Mouse (Mus musculus) R1 (cell line): ENCODE data around the gene Rsph1.
A peak's percentile ranks its signal among the peaks of the same experiment; 100 is the strongest.

Source experiments
- DNase-seq: peaks from one replicate; pipeline ENCODE4 v3.0.0-alpha.2; 2018; ENCODE audit warnings: low read depth, low spot score

The Rsph1 gene

DNA sequence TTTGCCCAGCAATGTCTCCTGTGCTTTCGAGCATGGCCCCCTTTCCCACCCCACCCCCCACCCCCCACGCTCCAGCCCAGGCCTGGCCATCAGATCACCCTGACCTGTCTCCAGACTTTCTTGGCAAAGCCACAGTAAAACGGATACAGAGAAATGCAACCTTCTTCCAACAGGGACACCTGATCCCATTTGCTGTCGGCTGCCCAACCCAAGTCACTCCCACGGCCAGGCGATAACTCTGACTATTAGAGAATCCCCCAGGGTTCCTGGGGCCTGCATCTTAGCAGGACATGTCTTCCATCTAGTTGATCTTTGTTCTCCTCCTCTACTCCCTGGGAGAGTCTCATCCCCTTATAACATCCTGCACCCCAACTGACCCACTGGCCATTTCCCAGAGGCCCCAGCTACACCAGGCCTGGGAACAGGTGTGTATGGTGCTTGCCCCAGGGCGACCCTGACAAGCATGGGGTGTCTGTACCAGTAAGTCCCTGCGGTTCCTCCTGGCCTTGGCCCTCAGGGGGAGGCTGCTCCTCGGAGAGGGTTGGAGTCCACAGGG is 18.8 kb downstream of the Rsph1 start:
- DNase-seq: no peak

DNA sequence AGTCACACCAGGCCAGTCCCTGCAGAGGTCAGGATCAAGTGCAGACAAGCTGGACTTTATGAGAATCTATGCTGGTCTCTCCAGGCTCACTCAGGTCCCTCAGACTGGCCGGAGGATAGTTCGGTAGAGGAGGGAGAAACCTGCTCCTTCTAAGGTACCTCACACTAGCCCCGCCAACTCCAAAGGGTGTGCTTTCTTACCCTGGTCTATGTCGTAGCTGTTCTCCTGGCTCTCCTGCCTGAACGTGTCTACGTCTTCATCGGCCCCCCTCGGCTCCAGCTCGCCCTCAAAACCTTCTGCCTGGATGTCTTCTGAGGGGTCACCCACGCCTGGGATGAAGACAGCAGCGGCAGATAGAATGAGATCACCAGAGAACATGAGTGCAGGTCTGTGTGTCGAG is 19.3 kb downstream of the Rsph1 start:
- DNase-seq: no peak

DNA sequence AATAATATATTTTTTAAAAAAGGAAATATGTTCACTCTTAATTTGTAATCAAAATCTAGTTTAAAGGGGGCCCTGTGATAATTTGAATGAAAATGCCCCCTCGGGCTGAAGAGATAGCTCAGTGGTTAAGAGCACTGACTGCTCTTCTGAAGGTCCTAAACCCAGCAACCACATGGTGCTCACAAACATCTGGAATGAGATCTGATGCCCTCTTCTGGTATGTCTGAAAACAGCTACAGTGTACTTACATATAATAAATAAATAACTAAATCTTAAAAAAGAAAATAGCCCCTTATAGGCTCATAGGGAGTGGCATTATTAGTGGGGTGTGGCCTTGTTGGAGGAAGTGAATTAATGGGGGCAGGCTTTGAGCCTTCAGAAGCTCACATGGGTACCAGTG is 20.0 kb downstream of the Rsph1 start:
- DNase-seq: no peak

DNA sequence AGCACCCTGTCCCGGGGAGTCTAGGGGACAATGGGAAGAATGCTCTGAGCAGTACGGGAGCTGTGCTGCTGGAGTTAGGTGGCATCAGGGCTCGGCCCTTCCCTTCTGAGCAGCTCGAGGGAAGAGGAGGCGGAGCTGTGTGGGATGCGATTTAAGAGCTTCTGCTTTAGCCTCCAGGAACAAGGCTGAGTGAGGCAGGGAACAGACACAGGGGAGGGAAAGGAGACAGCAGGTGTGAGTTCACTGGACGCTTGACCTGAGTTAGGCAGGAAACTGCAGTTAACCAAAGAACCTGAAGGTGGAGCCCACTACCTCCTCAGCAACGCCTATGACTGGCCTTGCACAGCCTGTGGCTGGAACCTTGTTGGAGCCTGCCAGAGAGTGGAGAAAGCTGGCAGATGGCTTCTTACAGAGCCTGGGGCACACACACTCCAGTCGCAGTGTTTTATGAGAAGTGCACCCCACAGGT is 22.7 kb downstream of the Rsph1 start:
- peak; percentile 93 for DNase-seq

DNA sequence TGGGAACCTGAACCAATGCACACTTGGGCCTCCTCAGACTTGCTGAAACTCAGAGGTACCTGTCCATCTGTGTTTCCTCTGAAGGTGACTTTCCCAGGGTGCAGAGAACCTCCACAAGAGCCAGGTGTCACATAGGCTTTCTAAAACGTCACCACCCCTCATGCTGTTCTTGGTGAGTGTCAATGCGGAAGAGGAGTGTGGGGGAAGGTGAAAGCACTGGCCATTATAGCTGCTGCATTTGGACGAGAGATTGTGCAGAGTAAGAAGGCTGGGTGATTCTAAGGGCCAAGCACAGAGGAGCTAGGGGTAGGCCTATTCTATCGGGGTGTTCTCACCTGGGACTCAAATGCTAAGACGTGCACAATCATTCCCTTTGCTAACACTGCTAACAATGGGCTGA is 23.2 kb downstream of the Rsph1 start:
- no peak for DNase-seq

DNA sequence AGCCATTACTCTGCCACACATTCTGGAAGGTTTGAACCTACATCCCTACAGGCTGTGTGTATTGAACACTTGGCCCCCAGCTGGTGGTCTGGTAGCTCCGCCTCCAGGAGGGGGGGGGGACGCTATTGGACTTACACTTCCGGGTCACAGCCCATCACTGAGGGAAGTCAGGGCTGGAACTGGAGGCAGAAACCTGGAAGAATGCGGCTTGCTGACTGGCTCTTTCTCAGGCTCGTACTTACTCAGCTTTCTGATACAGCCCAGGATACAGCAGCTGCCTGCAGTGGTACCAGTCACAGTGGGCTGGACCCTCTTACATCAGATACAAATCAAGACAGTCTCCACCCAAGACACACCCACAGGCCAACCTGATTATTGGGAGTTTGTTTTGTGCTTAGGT is 30.0 kb downstream of the Rsph1 start:
- DNase-seq: peak; percentile 98

DNA sequence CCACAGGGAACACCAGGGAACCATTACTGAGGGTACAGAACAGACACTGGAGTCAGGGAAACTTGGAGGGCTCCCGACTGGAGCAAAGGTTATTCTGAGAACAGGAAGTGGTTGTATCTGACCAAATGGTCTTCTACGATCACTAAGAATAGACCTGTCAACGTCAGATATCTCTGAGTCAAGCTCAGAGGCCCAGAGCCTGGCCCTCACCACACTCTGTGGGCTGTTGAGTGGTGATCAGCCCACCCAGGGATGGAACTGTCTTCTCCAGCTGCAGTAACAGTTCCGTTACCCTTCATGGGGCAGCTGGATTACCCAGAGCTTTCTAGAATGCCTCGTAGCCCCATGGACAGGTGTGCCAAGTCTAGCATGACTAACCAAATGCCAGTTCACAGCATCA is 31.9 kb downstream of the Rsph1 start:
- DNase-seq: no peak

DNA sequence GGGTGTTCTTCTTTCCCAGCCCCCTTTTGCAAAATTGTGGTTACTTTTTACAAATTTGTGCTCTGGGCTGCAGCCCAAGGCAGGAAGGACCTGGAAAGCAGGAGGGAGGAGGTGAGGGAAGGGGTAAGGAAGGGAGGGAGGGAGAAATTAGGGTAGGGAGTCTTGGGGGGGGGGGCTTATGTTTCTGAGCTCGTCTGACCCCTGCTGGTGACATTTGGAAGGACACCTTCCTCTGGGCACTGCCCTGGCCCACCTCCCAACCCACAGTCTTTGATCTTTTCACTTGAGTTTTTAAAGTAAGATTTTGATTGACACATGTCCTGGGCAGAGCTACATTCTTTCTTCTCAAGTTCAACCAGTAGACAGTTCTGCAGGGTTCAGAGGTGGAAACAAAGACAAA is 34.4 kb downstream of the Rsph1 start:
- peak; percentile 43 for DNase-seq

DNA sequence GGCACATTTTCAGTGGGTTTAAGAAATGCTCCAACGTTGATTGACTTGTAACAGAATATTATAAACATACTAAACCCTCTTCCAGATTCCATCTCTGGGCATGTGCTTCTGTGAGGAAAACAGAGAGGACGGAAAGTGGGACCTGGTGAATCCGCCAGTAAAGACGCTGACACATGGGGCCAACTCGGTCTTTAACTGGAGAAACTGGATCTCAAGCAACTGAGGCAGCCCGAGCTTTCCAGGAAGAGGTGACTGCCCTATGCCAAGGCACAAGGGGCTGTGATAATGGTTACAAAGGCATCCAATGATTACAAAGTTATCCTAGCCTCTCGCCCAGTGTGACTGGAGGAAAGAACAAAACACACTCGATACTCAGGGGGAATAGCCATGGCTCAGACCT is 36.0 kb downstream of the Rsph1 start:
- DNase-seq: no peak

DNA sequence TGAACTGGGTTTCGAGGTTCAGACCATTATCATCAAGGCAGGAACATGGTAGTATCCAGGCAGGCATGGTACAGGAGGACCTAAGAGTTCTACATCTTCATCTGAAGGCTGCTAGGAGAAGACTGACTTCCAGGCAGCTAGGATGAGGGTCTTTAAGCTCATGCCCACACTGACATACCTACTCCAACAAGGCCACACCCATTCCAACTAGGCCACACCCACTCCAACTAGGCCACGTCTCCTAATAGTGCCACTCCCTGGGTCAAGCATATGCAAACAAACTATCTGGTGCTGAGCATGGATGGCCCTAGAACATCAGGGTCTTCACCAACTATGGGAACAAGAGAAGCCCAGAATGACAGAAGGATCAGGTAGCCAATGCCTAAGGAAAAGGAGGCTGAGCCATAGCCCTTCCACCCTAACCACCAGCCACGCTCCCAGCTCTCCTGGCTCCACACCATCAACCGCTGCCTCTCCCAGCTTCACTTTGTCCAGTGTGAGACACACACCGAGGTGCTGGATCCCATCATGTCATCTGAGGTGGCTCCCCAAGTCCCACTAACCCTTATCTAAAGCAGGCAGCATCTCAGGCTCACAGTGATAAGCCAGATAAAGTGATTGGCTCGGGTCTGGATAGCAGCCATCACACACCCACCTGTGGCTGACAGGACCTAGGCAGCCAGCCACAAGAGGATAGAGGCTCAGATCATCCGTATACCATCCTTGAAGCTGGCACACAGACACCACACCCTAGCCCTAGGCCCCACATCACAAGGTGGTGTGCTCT is 38.8 kb downstream of the Rsph1 start:
- DNase-seq: no peak

DNA sequence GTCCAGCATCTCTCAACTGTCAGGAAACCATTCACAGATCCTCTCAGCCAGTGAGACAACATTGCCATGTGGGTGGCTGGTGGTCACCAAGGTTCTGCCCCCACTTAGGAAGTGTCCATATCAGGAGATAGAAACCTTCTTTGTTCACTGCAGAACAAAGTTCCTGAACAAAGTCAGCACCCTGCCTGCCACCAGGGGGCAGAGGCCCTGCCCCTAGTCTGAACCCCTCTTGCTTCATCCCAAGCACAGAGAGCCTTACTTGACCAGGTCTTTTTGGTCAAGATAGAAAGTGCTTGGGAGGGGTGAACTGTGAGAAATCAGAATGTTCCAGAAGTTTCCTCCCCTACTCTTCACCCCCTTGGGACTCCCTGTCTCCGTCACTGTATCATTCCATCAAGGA is 41.3 kb downstream of the Rsph1 start:
- DNase-seq: no peak

DNA sequence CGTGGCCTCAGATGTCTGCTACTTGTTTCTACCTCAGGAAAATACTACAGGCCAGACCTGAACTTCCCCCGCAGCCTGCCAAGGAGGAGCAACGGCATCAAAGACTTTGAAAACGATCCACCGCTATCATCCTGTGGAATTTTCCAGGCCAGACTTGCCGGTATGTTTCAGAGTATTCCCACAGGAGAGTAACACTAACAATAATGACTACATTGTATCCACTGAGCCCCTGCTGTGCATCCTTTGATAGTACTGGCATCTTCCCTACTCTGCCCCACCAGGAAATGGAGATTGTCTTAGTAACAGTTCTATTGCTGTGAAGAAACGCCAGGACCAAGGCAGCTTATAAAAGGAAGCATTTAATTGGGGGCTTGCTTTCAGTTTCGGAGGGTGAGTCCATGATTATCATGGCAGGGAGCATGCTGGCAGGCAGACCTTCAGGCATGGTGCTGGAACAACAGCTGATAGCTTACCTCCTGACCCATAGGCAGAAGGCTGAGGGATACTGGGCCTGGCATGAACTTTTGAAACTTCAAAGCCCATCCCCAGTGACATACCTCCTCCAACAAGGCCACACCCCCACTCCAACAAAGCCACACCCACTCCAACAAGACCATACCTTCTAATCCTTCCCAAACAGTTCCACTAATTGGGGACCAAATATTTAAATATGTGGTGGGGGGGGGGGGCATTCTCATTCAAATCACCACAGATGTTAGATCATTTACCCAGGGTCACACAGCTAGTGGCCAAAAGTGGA is 44.8 kb downstream of the Rsph1 start:
- DNase-seq: peak; percentile 86

DNA sequence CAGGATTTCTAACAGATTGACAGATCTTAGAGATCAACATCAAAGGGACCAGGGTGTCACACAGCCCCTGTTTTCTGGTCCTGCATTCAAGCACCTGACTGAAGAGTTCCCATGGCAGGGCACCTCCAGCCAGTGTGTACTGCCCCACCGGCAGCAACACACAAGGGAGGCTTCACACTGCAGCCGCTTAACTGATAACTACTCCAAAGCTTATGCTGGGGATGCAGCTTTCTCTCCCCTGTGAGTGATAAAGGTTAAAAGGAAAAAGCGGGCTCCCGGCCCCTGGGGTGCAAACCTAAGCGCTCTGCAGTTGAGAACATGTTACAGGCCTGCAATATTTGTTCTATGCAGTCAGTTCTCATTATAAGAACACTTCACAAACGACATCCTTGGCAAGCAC is 45.4 kb downstream of the Rsph1 start:
- DNase-seq: no peak

DNA sequence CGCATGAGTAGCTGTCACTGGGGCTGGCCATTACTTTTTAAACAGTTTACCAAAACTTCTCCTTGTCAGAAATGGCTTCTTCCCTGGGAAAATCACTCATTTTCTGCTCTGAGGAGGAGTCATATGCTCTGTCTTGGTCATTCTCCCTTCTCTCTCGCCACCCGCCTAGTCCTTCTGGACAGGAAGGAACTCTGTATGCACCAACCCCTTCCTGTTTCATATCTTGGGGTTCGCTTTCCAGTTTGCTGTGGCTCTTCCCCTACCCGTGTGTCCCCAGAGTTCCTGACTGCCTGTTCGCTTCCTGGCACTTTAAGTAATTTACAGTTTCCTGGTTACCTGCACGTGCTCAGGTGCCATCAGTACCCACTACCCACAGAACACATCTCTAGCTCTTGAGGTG is 50.3 kb downstream of the Rsph1 start:
- no peak for DNase-seq

DNA sequence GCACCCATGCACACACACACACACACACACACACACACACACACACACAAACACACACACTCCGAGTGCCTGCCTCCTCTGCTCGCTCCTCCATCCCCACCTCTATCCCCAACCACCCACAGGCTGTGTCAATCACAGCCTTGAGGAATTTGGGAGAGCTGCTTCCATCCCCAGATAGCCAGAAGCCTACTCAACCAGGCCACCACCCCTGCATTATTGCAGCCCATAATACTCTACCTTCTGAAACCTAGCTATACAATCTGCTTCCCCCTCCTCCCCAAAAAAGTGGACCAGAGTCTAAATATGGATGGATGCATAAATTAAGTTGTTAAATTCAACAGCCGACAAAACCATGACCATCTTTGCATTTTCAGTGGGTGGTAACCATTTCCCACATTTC is 50.8 kb downstream of the Rsph1 start:
- DNase-seq: no peak

DNA sequence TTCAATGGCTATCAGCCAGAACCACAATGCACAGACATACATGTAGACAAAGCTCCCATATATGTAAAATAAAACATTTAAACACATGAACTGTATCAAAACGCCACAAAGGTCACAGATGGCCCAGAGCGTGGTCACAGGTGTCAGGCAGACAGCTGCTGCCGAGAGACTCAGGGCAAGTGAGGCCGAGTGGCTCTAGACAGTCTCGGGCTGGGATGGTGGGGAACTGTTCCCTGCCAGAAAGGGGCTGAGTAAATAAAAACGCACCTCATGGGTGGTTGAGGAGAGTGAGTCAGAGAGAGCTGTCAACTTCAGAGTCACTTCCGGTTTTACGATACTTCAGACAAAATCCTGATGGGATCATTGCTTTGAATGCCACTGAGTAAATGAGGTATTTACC is 52.6 kb downstream of the Rsph1 start:
- no peak for DNase-seq

DNA sequence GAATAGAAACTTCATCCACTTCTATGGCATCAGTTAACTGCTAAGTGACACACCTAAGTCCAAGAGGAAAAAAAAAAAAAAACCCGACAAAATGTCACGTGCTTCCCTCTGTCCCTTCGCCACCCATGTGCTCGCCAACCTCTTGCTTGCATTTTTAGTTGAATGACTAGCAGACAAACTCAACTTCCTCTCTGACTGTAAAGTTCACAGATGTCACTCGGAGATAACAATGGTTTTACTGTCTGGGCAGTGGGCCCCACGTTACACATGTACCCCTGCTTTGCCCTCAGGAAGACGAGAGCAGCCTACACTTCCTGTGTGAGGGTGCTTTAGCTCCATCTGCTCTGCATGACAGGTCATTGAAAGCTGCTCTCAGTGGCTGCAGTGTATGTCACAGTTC is 53.3 kb downstream of the Rsph1 start:
- no peak for DNase-seq

DNA sequence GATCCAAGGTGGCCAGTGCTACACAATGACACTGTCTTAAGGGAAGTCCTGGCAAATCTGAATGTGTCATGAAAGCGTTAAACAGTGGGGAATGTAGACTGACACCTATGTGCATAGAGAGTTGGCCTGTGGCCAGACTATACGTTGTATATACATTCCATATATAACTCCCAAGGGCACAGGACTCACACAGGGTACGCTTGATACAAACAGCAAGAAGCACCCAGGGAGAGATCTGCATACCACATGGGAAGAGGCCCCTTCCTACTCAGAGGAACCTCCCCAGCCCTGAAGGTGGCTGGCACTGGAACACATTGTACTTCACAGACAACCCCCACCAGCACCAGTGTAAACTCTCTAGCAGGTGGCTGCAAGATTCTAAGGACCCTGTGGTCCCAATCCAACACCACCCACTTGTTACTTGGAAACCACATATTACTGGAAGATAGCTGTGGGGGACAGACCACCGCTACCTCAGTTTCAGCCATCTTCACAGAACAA is 54.3 kb downstream of the Rsph1 start:
- DNase-seq: no peak

DNA sequence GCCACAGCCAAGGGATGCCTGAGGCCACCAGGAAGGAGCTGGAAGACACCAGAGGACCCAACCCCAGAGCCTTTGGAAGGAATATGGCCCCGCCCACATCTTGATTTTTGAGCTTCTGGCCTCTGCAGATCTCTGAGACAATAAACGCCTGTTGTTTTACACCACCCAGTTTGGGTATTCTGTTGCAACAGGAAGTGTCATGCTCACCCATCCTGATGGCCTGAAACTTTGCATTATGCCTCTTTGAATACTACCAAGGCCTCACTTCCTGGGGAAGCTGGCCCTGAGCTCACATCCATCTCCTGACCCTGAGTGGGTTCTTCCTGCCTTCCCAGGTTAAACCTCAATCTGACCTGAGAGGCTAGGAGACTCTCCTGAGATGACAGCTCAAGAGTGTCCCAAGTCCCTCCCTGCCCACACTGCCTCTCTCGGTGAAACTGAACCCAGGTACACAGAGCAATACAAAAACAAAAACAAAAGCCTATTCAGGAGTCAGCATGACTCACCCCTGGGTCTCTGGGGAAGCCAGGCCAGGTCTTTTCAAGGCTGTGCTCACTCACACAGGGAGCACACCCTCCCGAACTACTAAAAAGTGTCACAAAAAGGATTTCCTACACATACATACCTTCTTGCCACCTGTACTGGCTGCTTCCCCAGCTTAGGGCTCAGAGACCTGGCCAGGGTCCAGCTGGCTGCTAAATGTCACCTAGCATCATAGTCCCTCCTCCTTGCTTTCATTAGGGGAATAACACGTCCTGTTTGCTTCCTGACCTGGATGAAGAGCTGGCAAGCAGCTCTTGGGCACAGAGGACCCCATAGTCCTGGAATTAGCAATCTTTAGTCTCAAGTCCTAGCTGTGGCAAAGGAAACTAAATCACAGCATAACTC is 60.9 kb downstream of the Rsph1 start:
- no peak for DNase-seq

DNA sequence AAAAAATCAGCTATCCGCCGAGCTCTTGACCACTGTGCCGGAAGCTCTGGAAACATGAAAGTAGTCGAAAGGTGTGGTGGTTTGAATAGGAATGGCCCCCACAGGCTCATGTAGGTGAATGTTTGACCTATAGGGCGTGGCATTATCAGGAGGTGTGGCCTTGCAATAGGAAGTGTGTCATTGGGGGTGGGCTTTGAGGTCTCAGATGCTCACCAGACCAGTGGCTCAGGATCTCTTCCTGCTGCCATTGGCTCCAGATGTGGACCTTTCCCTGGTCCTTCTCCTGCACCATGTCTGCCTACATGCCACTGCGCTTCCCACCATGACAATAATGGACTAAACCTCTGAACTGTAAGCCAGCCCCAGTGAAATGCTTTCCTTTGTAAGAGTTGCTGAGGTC is 65.3 kb downstream of the Rsph1 start:
- DNase-seq: peak; percentile 95

DNA sequence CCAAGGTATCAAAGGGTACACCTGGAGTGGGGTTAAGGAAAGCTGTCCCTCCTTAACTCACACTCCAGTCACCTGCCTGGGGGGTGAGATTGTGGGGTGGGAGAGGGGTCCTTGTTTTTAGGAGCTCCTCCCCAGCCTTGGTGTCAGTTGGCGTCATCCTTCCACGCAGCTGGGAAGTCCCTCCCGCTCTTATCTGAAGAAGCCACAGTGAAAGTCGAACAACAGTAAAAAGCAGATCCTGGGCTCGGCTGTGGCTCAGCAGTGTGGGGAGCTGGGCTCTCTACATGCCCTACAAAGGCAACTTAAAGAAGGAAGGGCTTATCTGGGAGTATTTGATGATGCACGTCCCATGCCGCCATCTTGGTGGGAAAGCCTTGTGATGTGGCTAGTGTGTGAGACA is 66.9 kb downstream of the Rsph1 start:
- DNase-seq: no peak
